Mouse (Mus musculus): Measurements from ENCODE around the gene Tshz2. TPM values are rescaled to one million over a fixed set of nuclear protein-coding genes. Genes with fewer than 3 reads are reported as not detected.

Tshz2 gene
- polyA plus RNA-seq, 1 experiment from 2014 or later = 43.1 TPM

DNA sequence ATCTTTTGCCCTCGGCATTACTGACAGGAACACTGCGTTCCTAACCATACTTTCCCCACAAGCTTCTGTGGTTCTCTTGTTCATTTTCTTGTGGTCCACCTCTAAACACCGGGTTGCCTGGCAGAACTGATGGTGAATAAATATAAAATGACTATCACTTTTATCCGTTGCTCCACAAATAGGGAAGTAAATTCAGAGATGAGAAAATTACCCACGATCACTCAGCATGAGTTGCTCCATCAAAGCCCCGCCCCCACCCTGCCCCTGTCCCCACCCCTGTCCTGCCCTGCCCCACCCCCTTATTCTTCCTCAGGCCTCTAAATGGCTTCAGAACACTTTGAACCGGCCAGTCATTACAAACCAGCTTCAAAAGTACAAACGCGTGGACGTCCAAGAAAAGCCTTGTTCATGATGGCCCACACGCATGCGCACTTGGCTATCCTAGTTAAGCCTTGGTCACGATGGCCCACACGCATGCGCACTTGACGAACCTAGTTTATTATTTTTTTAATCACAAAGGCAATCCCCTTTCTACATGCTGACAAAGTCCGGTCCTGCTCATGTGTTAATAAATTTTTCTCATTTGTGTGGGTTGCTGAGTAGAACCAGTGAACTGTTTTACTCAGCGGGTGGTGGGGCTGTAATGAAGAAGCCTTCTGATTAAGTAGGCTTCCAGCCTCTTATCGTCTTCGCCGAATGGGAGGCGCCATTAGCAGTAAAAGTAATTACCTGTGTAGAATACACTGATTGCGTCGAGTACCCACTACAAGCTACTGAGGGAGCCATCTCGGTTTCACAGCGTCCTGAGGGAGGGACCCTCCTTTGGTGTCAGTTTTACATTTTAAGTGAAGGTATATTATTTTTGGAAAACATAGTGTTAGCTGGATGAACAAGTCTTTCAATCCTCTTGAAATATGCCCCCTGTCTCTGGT, 102.9 kb downstream of the Tshz2 start:
- CTCF ChIA-PET = no interaction called here
- TF ChIP-seq CTCF (IDR thresholded peaks at IDR 0.05) = no peak
- ATAC-seq = no peak
- POLR2A ChIA-PET = no interaction called here
- in situ Hi-C loops (cut with MboI; ENCODE audit: low pct_unique_long_range_greater_than_20kb) = loop anchor here (5.0 kb wide), 1 partner anchor 227 kb away; no protein-coding TSS in a partner anchor
- DNase-seq (ENCODE audit: low read depth, low spot score) = no peak
- H3K27me3 ChIP-seq = no peaks in the 10 kb centered on the region

GRCm38 (mm10) chr2:169740996-169741395, 108.2 kb downstream of the Tshz2 start:
- ChIA-PET CTCF (interaction anchor here (1.0 to 1.4 kb wide), 3 partner anchors 9 to 99 kb away, joined by 3 to 4 read pairs (median 3); no protein-coding TSS in a partner anchor), POLR2A (interaction anchor here (0.5 to 0.6 kb wide), 2 partner anchors 16 to 103 kb away, joined by 3 to 4 read pairs; no protein-coding TSS in a partner anchor)
- peak; percentile 86 for DNase-seq (ENCODE audit: low read depth, low spot score)
- TF ChIP-seq CTCF (IDR thresholded peaks at IDR 0.05) = no peak
- no peaks in the 10 kb centered on the region for H3K27me3 ChIP-seq
- peak; percentile 98 for ATAC-seq
- in situ Hi-C loops (cut with MboI; ENCODE audit: low pct_unique_long_range_greater_than_20kb) = no loop called here

DNA sequence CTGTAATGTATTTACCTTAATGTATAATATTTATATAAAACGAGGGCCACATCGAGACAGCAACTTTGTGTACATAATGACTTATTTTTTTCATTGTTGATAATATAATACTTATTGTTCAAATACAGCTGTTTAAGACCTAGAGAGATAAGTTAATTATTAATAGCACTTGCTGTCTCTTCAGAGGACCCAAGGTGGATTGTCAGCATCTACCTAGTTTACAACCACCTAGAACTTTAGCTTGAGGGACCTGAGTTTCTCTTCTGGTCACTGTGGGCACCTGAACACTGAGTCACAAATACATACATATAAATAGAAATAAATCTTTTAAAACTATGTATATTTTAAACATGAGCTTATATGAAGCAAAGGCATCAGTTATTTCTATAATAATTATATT, 110.0 kb downstream of the Tshz2 start:
- CTCF ChIA-PET = interaction anchor here (0.9 kb wide), 1 partner anchor 9 kb away, joined by 3 read pairs; no protein-coding TSS in a partner anchor
- in situ Hi-C loops (cut with MboI; ENCODE audit: low pct_unique_long_range_greater_than_20kb) = no loop called here
- ATAC-seq (no peak), DNase-seq (ENCODE audit: low read depth, low spot score) (no peak)
- no peaks in the 10 kb centered on the region for H3K27me3 ChIP-seq
- TF ChIP-seq CTCF (IDR thresholded peaks at IDR 0.05) = no peak
- POLR2A ChIA-PET = interaction anchor here (1.2 kb wide), 1 partner anchor 76 kb away, joined by 3 read pairs; no protein-coding TSS in a partner anchor

DNA sequence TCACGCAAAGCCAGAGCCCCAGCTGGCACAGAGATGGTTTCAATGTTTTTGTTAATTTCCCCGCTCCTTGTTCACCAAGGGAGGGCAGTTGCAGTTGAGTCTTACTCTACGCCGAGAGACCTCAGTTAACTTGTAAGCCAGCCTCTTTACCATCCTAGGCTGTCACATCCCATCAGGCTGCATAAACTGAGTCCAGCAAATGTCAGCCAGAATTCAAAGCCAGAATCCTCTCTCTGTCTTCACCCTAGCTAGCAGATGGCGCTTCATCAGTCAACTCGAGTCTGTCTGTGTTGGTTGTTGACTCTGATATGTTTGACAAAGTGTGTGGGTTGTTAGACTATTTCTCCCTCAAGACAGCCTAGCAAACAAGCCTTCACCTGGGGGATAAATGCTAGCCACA, 110.5 kb downstream of the Tshz2 start:
- DNase-seq (ENCODE audit: low read depth, low spot score) = no peak
- no peak for TF ChIP-seq CTCF (IDR thresholded peaks at IDR 0.05)
- ChIA-PET CTCF (interaction anchor here (0.9 kb wide), 1 partner anchor 10 kb away, joined by 3 read pairs; no protein-coding TSS in a partner anchor), POLR2A (interaction anchor here (1.2 kb wide), 1 partner anchor 77 kb away, joined by 3 read pairs; no protein-coding TSS in a partner anchor)
- ATAC-seq = no peak
- in situ Hi-C loops (cut with MboI; ENCODE audit: low pct_unique_long_range_greater_than_20kb) = no loop called here
- H3K27me3 ChIP-seq = no peaks in the 10 kb centered on the region

- no peak for DNase-seq (ENCODE audit: low read depth, low spot score)
- TF ChIP-seq CTCF (IDR thresholded peaks at IDR 0.05) = no peak
- in situ Hi-C loops (cut with MboI; ENCODE audit: low pct_unique_long_range_greater_than_20kb) = no loop called here
- POLR2A ChIA-PET = no interaction called here
- ATAC-seq = no peak
- CTCF ChIA-PET = no interaction called here
- no peaks in the 10 kb centered on the region for H3K27me3 ChIP-seq
These were observed 111.1 kb downstream of the Tshz2 start for GRCm38 (mm10) chr2:169743910-169744309.

DNA sequence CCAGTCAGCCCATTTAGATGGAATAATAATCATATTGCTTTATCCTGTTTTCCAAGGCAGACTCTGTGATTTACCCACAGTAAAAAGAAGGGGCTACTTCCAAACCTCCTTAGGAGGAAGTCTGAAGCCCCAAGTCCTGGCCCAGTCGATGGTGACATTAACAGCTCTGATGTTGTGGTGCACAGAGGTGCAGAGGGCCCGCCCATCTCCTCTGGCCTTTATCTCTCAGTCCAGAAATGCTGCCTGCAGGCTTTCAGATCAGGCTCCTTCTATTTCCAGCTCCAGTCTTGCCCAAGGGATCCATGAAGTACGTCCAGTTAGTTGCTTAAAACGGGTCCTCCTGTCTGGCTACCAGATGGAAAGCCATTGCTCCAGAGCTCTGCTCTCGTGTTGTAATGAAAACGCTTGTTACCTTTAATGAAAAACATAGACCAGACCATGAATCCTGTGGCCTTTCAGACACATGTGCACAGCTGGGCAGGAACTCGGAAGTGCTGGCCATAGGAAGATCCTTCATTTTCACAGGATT, 114.4 kb downstream of the Tshz2 start:
- CTCF ChIA-PET = no interaction called here
- ATAC-seq = no peak
- in situ Hi-C loops (cut with MboI; ENCODE audit: low pct_unique_long_range_greater_than_20kb) = no loop called here
- no peak for TF ChIP-seq CTCF (IDR thresholded peaks at IDR 0.05)
- POLR2A ChIA-PET = interaction anchor here (0.5 kb wide), 1 partner anchor 61 kb away, joined by 3 read pairs; no protein-coding TSS in a partner anchor
- DNase-seq (ENCODE audit: low read depth, low spot score) = no peak
- H3K27me3 ChIP-seq = no peaks in the 10 kb centered on the region

DNA sequence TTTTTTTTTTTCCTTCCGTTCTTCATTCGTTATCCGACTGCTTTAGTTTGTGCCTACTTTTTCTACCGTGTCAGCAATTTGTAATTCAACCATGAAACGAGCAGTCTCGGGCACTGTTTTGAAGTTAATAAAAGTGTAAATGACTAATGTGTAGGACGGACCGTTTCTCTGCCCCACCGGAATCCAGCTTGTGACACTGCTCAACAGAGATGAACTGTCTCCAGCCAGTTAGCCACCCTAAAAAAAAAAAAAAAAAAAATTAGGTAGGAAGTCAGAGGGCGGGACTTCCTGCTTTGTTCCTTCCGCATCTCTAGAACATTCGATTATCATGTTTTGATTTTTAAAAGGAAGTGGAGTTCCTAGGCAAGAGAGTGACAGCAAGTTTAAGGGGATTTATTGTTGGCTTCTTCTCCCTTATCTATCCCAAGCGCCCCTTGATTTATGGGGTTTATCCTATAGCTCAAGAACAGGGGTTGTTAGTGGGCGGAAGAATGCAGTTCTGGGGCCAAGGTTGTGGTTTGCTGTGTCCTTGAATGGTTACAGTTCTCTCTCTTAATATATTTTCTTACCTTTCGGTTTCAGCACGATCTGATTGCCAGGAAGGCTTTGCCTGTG, 116.6 kb downstream of the Tshz2 start:
- DNase-seq (ENCODE audit: low read depth, low spot score) (no peak), ATAC-seq (no peak)
- in situ Hi-C loops (cut with MboI; ENCODE audit: low pct_unique_long_range_greater_than_20kb) = no loop called here
- no peak for TF ChIP-seq CTCF (IDR thresholded peaks at IDR 0.05)
- no peaks in the 10 kb centered on the region for H3K27me3 ChIP-seq
- CTCF ChIA-PET = no interaction called here
- POLR2A ChIA-PET = interaction anchor here (1.4 kb wide), 1 partner anchor 19 kb away, joined by 6 read pairs; no protein-coding TSS in a partner anchor

GRCm38 (mm10) chr2:169750574-169751491, 118.0 kb downstream of the Tshz2 start:
- DNase-seq (ENCODE audit: low read depth, low spot score) (peak; percentile 50), ATAC-seq (peak; percentile 78)
- H3K27me3 ChIP-seq = no peaks in the 10 kb centered on the region
- in situ Hi-C loops (cut with MboI; ENCODE audit: low pct_unique_long_range_greater_than_20kb) = loop anchor here (5.0 kb wide), 1 partner anchor 119 kb away; the partner anchor contains the start of gene Tshz2
- CTCF ChIA-PET = no interaction called here
- TF ChIP-seq CTCF (IDR thresholded peaks at IDR 0.05) = no peak
- POLR2A ChIA-PET = interaction anchor here (0.6 kb wide), 1 partner anchor 23 kb away, joined by 3 read pairs; no protein-coding TSS in a partner anchor

GRCm38 (mm10) chr2:169752126-169752525, 119.3 kb downstream of the Tshz2 start:
- TF ChIP-seq CTCF (IDR thresholded peaks at IDR 0.05) = no peak
- in situ Hi-C loops (cut with MboI; ENCODE audit: low pct_unique_long_range_greater_than_20kb) = loop anchor here (5.0 kb wide), 1 partner anchor 120 kb away; the partner anchor contains the start of gene Tshz2
- DNase-seq (ENCODE audit: low read depth, low spot score) (no peak), ATAC-seq (no peak)
- no peaks in the 10 kb centered on the region for H3K27me3 ChIP-seq
- ChIA-PET CTCF (interaction anchor here (0.9 kb wide), 1 partner anchor 52 kb away, joined by 3 read pairs; no protein-coding TSS in a partner anchor), POLR2A (no interaction called here)

Measured in Patski (cell line).